16 mouse cellular contexts compared by ENCODE assay signal in the genomic region with DNA sequence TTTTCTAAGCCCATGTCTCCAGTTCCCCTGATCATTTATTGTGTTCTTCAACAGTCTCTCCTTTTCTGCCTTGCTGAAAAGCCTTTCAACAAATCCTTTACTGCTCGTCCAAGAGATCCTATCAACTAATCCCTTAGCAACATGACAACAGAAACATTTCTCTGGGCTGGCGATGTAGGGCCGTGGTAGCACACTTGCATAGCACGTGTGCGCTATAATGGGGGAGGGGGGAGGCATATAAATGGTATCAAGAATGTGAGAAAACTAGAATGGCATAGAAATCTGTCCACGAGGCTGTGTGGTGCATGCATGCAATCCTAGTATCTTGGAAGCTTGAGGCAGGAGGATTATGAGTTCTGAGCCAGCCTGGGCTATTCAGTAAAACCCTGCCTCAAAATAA. TPM values are rescaled to one million over a fixed set of nuclear protein-coding genes. Genes with fewer than 3 reads are reported as not detected.
A peak's percentile ranks its signal among the peaks of the same experiment; 100 is the strongest.
DNase-seq lines count a peak whose midpoint lies in the region; ATAC-seq and TF ChIP-seq lines count a peak whose summit lies in the region.
"Had no signal": no experiment of that assay in that cellular context is flagged by ENCODE, and none has a peak within 500 bp of the region (broad histone marks: within the 10 kb centered on the region; RNA-seq: fewer than 3 reads in every experiment).

No protein-coding gene starts in this region.

- no peak overlapping the region for H3K4me3 ChIP-seq in forebrain, embryonic 16.5 days (replicated peaks; ENCODE audit: low read length)
- no peak overlapping the region for H3K4me3 ChIP-seq in forebrain, embryonic 13.5 days
- no peak overlapping the region for H3K4me3 ChIP-seq in heart, embryonic 15.5 days
- H3K4me3 ChIP-seq in midbrain, embryonic 12.5 days = no peak overlapping the region
- H3K4me3 ChIP-seq: embryonic facial prominence, embryonic 15.5 days; liver, embryonic 12.5 days; myocyte had no signal

- DNase-seq in heart, postnatal 25 days (ENCODE audit: low spot score) = no peak
- DNase-seq in brain, embryonic 14.5 days (ENCODE audit: low read depth) = peak; percentile 80
- no peak for DNase-seq in urinary bladder, postnatal 25 days (ENCODE audit: low spot score)
- DNase-seq: adrenal gland, postnatal 36 days; gastrocnemius, postnatal 36 days; kidney, adult 11 months; lung, adult 2 months; right cerebral cortex, postnatal 25 days had no signal

- no peak for TF ChIP-seq CTCF in brain, embryonic 14.5 days (IDR thresholded peaks at IDR 0.05; ENCODE audit: borderline replicate concordance, extremely low read depth, insufficient read depth, insufficient read length)

- H3K4me2 ChIP-seq in forebrain, embryonic 16.5 days (ENCODE audit: low read length) = no peak overlapping the region
- H3K4me2 ChIP-seq in forebrain, embryonic 13.5 days = no peak overlapping the region
- H3K4me2 ChIP-seq in heart, embryonic 15.5 days = no peak overlapping the region
- H3K4me2 ChIP-seq in midbrain, embryonic 12.5 days (replicated peaks) = no peak overlapping the region
- H3K4me2 ChIP-seq: embryonic facial prominence, embryonic 15.5 days; liver, embryonic 12.5 days had no signal

- no peaks in the 10 kb centered on the region for H3K36me3 ChIP-seq in forebrain, embryonic 16.5 days (ENCODE audit: control insufficient read depth, insufficient read depth)
- H3K36me3 ChIP-seq in forebrain, embryonic 13.5 days (ENCODE audit: poor library complexity, severe bottlenecking) = no peaks in the 10 kb centered on the region
- no peaks in the 10 kb centered on the region for H3K36me3 ChIP-seq in heart, embryonic 15.5 days
- H3K36me3 ChIP-seq in midbrain, embryonic 12.5 days = no peaks in the 10 kb centered on the region
- H3K36me3 ChIP-seq: embryonic facial prominence, embryonic 15.5 days; liver, embryonic 12.5 days had no signal

- no peak for TF ChIP-seq POLR2A in brain, embryonic 14.5 days (IDR thresholded peaks at IDR 0.05; ENCODE audit: borderline replicate concordance, extremely low read depth, insufficient read depth, insufficient read length, poor library complexity, severe bottlenecking)

- no peaks in the 10 kb centered on the region for H3K27me3 ChIP-seq in forebrain, embryonic 16.5 days (replicated peaks; ENCODE audit: control insufficient read depth, insufficient read depth, low read length)
- H3K27me3 ChIP-seq in forebrain, embryonic 13.5 days = no peaks in the 10 kb centered on the region; the same call in 1 of the 2 replicates
- H3K27me3 ChIP-seq in heart, embryonic 15.5 days = no peaks in the 10 kb centered on the region
- peaks cover 34% of the 10 kb centered on the region for H3K27me3 ChIP-seq in midbrain, embryonic 12.5 days
- H3K27me3 ChIP-seq: embryonic facial prominence, embryonic 15.5 days had no signal

- ATAC-seq in forebrain, embryonic 16.5 days = peak; percentile 49; the same call in 1 of the 2 replicates
- ATAC-seq in forebrain, embryonic 13.5 days = no peak
- no peak for ATAC-seq in heart, embryonic 15.5 days (replicated peaks; ENCODE audit: insufficient number of reproducible peaks, insufficient read depth, low FRiP score, low read depth)
- ATAC-seq in midbrain, embryonic 12.5 days (ENCODE audit: low FRiP score, low read depth) = peak; percentile 52
- ATAC-seq: liver, embryonic 12.5 days had no signal

- H3K9me3 ChIP-seq in forebrain, embryonic 16.5 days (ENCODE audit: control insufficient read depth, low read length) = no peaks in the 10 kb centered on the region
- H3K9me3 ChIP-seq in forebrain, embryonic 13.5 days (replicated peaks) = no peaks in the 10 kb centered on the region
- no peaks in the 10 kb centered on the region for H3K9me3 ChIP-seq in heart, embryonic 15.5 days (replicated peaks)
- no peaks in the 10 kb centered on the region for H3K9me3 ChIP-seq in midbrain, embryonic 12.5 days
- H3K9me3 ChIP-seq: embryonic facial prominence, embryonic 15.5 days; liver, embryonic 12.5 days; megakaryocyte, embryonic 14.5 days had no signal

- WGBS in forebrain, embryonic 16.5 days = 9% methylated on average over 6 of the region's 6 CpGs
- 18% methylated on average over 6 of the region's 6 CpGs for WGBS in forebrain, embryonic 13.5 days
- 39% methylated on average over 6 of the region's 6 CpGs for WGBS in heart, embryonic 15.5 days
- WGBS in midbrain, embryonic 12.5 days = 8% methylated on average over 6 of the region's 6 CpGs

- H3K9ac ChIP-seq in forebrain, embryonic 16.5 days (replicated peaks; ENCODE audit: low read depth, low read length) = no peak overlapping the region
- no peak overlapping the region for H3K9ac ChIP-seq in forebrain, embryonic 13.5 days
- H3K9ac ChIP-seq in heart, embryonic 15.5 days = no peak overlapping the region
- H3K9ac ChIP-seq in midbrain, embryonic 12.5 days (replicated peaks) = no peak overlapping the region
- H3K9ac ChIP-seq: embryonic facial prominence, embryonic 15.5 days; liver, embryonic 12.5 days had no signal

- no peak overlapping the region for H3K27ac ChIP-seq in forebrain, embryonic 16.5 days (ENCODE audit: low read length)
- no peak overlapping the region for H3K27ac ChIP-seq in forebrain, embryonic 13.5 days
- H3K27ac ChIP-seq in heart, embryonic 15.5 days = peak overlapping the region; percentile 5; the same call in 1 of the 2 replicates
- H3K27ac ChIP-seq in midbrain, embryonic 12.5 days (replicated peaks) = 0 out of 2 replicates have a peak overlapping the region, but pooled peaks have one; percentile 17
- H3K27ac ChIP-seq: liver, embryonic 12.5 days had no signal

- intact Hi-C loops in heart, postnatal 25 days (cut with DNase I) = no loop called here

- peaks cover 8% of the 10 kb centered on the region for H3K4me1 ChIP-seq in forebrain, embryonic 16.5 days (replicated peaks; ENCODE audit: control insufficient read depth, insufficient read depth, low read length)
- H3K4me1 ChIP-seq in forebrain, embryonic 13.5 days = peaks cover 28% of the 10 kb centered on the region
- H3K4me1 ChIP-seq in heart, embryonic 15.5 days (replicated peaks) = peaks cover 22% of the 10 kb centered on the region
- H3K4me1 ChIP-seq in midbrain, embryonic 12.5 days = peaks cover 14% of the 10 kb centered on the region
- H3K4me1 ChIP-seq: liver, embryonic 12.5 days had no signal

RNA-seq across cellular contexts. Expression of gene Rnft1, which starts 12.7 kb away (rescaled TPM):
- 21.6 and 23.4 TPM in 2 replicates for polyA plus RNA-seq in forebrain, embryonic 16.5 days (2015; fragmentation: Nextera tagmentation; extraction: Ambion mirVana)
- polyA plus RNA-seq in forebrain, embryonic 13.5 days (2015; fragmentation: Nextera tagmentation; extraction: Ambion mirVana) = 15.9 and 16.5 TPM in 2 replicates
- 41.7 and 45.0 TPM in 2 replicates for polyA plus RNA-seq in heart, embryonic 15.5 days (2015; fragmentation: Nextera tagmentation; extraction: Ambion mirVana)
- 10 to 100 TPM; 27.3 to 32.6 TPM for total RNA-seq in heart, postnatal 25 days (2021)
- 6.3 and 8.3 TPM in 2 replicates for polyA plus RNA-seq in brain, embryonic 14.5 days (2012; rRNA removed)
- polyA plus RNA-seq in midbrain, embryonic 12.5 days (2016; fragmentation: Nextera tagmentation; extraction: Ambion mirVana) = 20.4 and 22.5 TPM in 2 replicates

Comparison
In these comparisons a context has a peak if more than half of its experiments do, and no peak if none do; other contexts are left out.
1. ATAC-seq: peak in forebrain, embryonic 16.5 days (single experiment) and midbrain, embryonic 12.5 days (single experiment); none in forebrain, embryonic 13.5 days (single experiment) and heart, embryonic 15.5 days (single experiment).
2. H3K27ac ChIP-seq: peak in heart, embryonic 15.5 days (single experiment) and midbrain, embryonic 12.5 days (single experiment); none in forebrain, embryonic 16.5 days (single experiment) and forebrain, embryonic 13.5 days (single experiment).